Mouse (Mus musculus): ENCODE data around the gene Commd7.

- no peak for TF ChIP-seq CTCF (IDR thresholded peaks at IDR 0.05; ENCODE audit: low read depth, low read length)
- TF ChIP-seq TAL1 (conservative IDR thresholded peaks at IDR 0.05; ENCODE audit: low read depth, low read length) = no peak
- TF ChIP-seq GATA1 (IDR thresholded peaks at IDR 0.05; ENCODE audit: borderline replicate concordance, low read length) = no peak
Measured at GRCm38 (mm10) chr2:153581416-153581815, 51.2 kb downstream of the Commd7 start.

Measured in G1E (cell line).